Mouse (Mus musculus) small intestine, adult 2 months (tissue): ENCODE measurements around the gene Ifitm1.
A peak's percentile ranks its signal among the peaks of the same experiment; 100 is the strongest.

Source experiments
- CTCF ChIP-seq: fragments of 200-500 bp; IDR thresholded peaks from 2 replicates; pipeline ENCODE4 v1.5.1; 2012; ENCODE audit warnings: low read depth, mild to moderate bottlenecking, control low read depth, inconsistent platforms, low read length, moderate library complexity, mixed read lengths; ENCODE audit not compliant: insufficient replicate concordance, insufficient read length; ENCODE audit errors: extremely low read depth
- POLR2A ChIP-seq: fragments of 200-500 bp; IDR thresholded peaks from 2 replicates; pipeline ENCODE4 v1.6.1; 2012; ENCODE audit warnings: low read depth, mild to moderate bottlenecking, control low read depth, inconsistent platforms, low read length, moderate library complexity

GRCm38 (mm10) chr7:140920418-140921029, 46.5 kb upstream of the Ifitm1 start, which contains the start of gene Nlrp6:
- TF ChIP-seq POLR2A: 0 out of 2 replicates have a peak, but pooled peaks have one; percentile 10
- no peak for TF ChIP-seq CTCF
